Mouse (Mus musculus): Measurements from ENCODE around the gene Zscan5b. TPM values are rescaled to one million over a fixed set of nuclear protein-coding genes. Genes with fewer than 3 reads are reported as not detected.
"Not testable (repeated sequence)": the region's sequence is repeated elsewhere in the genome, so short reads cannot be mapped to it uniquely, and the experiment has no call there.

Gene Zscan5b
- not detected in 2 replicates for polyA plus RNA-seq (2015; fragmentation: Nextera tagmentation; extraction: Ambion mirVana)

DNA sequence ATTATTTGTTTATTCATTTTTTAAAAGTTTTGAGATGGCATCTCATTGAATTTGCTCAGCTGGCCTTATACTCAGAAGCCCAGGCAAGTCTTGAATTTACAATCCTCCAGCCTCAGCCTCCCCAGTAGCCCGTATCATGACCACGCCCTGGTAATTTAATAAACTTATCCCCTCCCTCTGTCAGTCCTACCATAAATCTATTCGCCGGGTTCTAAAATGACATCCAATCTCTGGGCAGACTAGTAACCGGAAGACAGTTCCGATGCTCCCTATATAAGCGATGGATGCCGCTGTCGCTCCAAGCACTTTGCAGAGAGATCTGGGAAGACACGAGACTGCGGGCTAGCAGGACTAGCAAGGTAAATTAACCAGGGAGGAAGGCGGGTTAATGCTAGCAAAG, at the start of gene Zscan5b:
TSS of gene Zscan5b (plus strand) at position 301 of the 400 bp plus-strand sequence.
- Histone ChIP-seq H3K4me3 (no peak within 1 kb of the TSS), H3K9ac (no peak within 1 kb of the TSS), H3K36me3 (no peaks in the 10 kb centered on the region), H3K4me2 (no peak within 1 kb of the TSS), H3K9me3 (no peaks in the 10 kb centered on the region), H3K27ac (no peak within 1 kb of the TSS), H3K4me1 (no peaks in the 10 kb centered on the region), H3K27me3 (no peaks in the 10 kb centered on the region)
- ATAC-seq (ENCODE audit: insufficient number of reproducible peaks, insufficient read depth, low FRiP score, low TSS enrichment, low read depth): no peak
- 91% methylated on average over 12 of the region's 12 CpGs for WGBS

DNA sequence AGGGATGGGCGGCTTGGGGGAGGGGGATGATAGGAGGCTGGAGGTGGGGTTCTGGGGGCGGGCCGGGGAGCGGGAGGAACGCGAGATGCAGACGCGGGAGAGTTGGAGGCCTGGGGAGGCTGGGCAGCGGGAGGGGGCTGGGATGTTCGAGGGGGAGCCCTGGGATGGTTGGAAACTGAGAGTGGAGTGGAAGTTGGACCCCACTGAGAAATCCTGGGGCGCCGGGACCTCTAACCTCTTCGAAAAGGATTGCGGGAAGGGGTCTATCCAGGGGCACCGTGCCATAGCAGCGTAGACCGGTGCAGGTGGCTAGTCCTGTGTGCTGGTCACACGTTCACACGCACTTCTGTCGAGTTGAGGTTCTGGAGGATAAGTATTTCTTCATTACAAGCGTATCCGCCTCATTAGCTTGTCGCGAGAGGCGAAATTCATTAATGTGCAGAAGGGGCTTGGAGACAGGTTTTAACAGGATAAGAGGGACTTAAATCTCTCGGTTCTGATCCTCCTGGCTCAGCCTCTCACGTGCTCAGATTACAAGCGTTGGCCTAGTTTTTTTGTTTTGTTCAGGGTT, 49.3 kb upstream of the Zscan5b start:
- Histone ChIP-seq H3K4me1 (peaks cover 6% of the 10 kb centered on the region; the same call in 1 of the 2 replicates), H3K36me3 (peaks cover 17% of the 10 kb centered on the region), H3K4me2 (peak overlapping the region; percentile 81), H3K9me3 (no peaks in the 10 kb centered on the region), H3K27ac (peak overlapping the region; percentile 74), H3K4me3 (peak overlapping the region; percentile 67), H3K27me3 (no peaks in the 10 kb centered on the region), H3K9ac (peak overlapping the region; percentile 83)
- WGBS: under 1% methylated on average over 28 of the region's 28 CpGs
- peak; percentile 17; the same call in 1 of the 2 replicates for ATAC-seq (ENCODE audit: insufficient number of reproducible peaks, insufficient read depth, low FRiP score, low TSS enrichment, low read depth)

DNA sequence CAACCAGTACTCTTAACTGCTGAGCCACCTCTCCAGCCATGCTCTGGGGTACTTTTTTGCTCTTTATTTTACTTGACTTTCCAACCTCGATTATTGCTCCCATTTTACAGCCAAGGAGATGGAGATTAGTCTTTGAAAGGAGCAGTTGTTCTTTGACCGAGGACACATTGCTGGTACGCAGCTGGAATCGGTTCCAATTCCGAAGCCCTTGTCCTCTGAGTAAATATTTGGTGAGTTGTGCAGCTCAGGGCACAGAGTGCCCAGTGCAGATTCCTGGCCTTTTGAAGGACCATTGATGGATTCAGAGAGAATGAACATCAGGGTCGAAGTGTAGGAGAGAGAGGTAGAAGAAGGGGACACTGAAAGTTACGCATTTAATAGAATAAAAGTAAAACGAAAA, 48.2 kb upstream of the Zscan5b start:
- Histone ChIP-seq H3K36me3 (peaks cover 28% of the 10 kb centered on the region), H3K27me3 (no peaks in the 10 kb centered on the region)
- 86% methylated on average over 8 of the region's 8 CpGs for WGBS

DNA sequence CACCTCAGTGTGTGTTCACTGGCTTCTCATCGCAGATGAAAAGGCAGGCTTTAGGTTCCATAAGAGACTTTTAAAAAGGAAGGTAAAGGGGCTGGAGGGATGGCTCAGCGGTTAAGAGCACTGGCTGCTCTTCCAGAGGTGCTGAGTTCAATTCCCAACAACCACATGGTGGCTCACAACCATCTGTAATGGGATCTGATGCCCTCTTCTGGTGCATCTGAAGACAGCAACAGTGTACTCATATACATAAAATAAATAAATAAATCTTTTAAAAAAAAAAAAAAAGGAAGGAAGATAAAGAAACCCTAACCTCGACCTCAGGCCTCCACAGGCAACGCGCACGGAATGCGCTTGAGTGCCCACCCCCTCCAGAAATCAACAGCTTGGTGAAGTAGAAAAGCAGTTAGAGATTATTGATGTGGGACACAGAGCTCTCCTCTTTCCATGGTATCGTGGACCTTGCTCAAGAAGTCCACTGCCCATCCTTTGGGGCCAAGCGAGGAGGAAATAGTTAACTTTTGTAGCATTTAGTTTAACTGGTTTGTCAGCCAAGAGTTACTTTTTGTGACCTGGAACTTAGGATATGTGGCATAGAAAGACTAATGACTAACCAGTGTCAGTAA, 47.6 kb upstream of the Zscan5b start:
- H3K27ac ChIP-seq; H3K9me3 ChIP-seq; H3K4me2 ChIP-seq; H3K4me1 ChIP-seq; H3K9ac ChIP-seq; H3K4me3 ChIP-seq; ATAC-seq (ENCODE audit: insufficient number of reproducible peaks, insufficient read depth, low FRiP score, low TSS enrichment, low read depth); H3K27me3 ChIP-seq: not testable (repeated sequence)
- WGBS: 86% methylated on average over 9 of the region's 9 CpGs
- peaks cover 30% of the 10 kb centered on the region for H3K36me3 ChIP-seq

More for the DNA sequence above, 48.2 kb upstream of the Zscan5b start:
- Histone ChIP-seq H3K4me2 (no peak overlapping the region), H3K9ac (no peak overlapping the region), H3K4me1 (peaks cover 6% of the 10 kb centered on the region; the same call in 1 of the 2 replicates), H3K27ac (no peak overlapping the region), H3K9me3 (no peaks in the 10 kb centered on the region), H3K4me3 (no peak overlapping the region)
- no peak for ATAC-seq (ENCODE audit: insufficient number of reproducible peaks, insufficient read depth, low FRiP score, low TSS enrichment, low read depth)

DNA sequence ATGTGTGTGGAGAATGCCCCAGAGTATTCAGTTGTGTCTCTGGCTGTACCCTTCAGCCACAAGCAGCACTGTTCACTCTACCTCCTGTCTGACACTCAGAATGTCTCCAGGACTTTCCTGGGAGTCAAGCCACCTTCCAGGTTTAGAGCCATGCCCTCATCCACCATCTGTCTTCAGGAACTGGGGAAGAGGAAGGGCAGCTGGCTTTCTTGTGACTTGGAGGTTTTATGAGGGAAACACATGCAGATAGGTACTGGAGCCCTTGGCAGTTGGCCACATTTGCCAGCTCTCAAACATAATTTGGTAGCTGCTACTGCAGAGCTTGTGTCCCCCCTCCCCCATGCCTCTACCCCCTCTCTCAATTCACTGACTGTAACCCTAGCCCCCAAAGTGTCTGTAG, 43.1 kb upstream of the Zscan5b start:
- Histone ChIP-seq H3K4me2 (no peak overlapping the region), H3K4me3 (no peak overlapping the region), H3K27ac (no peak overlapping the region), H3K9me3 (no peaks in the 10 kb centered on the region), H3K4me1 (no peaks in the 10 kb centered on the region), H3K27me3 (no peaks in the 10 kb centered on the region), H3K36me3 (peaks cover 61% of the 10 kb centered on the region), H3K9ac (no peak overlapping the region)
- ATAC-seq (ENCODE audit: insufficient number of reproducible peaks, insufficient read depth, low FRiP score, low TSS enrichment, low read depth): no peak

DNA sequence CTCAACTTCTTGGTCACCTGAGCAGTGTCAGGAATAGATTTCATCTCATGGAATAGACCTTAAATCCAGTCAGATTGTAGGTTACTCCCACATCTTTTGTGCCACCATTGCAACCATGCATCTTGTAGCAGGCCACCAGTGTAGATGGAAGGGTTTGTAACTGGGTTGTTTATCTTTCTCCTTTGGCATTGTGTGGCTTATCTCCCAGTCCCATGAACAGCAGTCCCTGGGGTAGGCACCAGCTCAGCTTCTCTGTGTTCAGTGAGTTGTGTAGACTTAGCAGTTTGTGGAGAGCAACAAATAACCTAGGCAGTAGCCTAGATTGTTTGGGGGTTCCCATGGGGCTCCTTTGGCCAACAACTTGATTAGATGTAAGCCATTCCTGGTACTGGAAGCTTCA, 39.2 kb upstream of the Zscan5b start:
- Histone ChIP-seq H3K4me3 (no peak overlapping the region), H3K4me1 (no peaks in the 10 kb centered on the region), H3K27ac (no peak overlapping the region), H3K27me3 (no peaks in the 10 kb centered on the region), H3K36me3 (peaks cover 80% of the 10 kb centered on the region), H3K4me2 (no peak overlapping the region), H3K9ac (no peak overlapping the region), H3K9me3 (peaks cover 9% of the 10 kb centered on the region; the same call in 1 of the 2 replicates)
- no peak for ATAC-seq (ENCODE audit: insufficient number of reproducible peaks, insufficient read depth, low FRiP score, low TSS enrichment, low read depth)

DNA sequence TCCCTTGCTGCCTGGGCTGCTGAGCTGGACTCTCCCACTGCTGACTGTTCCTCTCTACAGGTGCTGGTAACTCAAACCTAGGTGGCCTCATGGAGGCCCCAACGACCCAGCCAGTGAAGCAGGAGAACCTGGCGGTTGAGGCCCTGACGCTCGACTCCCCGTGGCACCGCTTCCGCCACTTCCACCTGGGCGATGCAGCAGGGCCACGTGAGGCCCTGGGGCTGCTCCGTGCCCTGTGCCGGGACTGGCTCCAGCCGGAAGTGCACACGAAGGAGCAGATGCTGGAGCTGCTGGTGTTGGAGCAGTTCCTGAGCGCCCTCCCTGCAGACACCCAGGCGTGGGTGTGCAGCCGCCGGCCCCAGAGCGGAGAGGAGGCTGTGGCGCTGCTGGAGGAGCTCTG, 38.3 kb upstream of the Zscan5b start:
- Histone ChIP-seq H3K27ac (no peak overlapping the region), H3K9me3 (peaks cover 9% of the 10 kb centered on the region; the same call in 1 of the 2 replicates), H3K4me1 (no peaks in the 10 kb centered on the region), H3K4me2 (no peak overlapping the region), H3K4me3 (no peak overlapping the region), H3K36me3 (peaks cover 80% of the 10 kb centered on the region), H3K27me3 (no peaks in the 10 kb centered on the region), H3K9ac (no peak overlapping the region)
- 94% methylated on average over 19 of the region's 19 CpGs for WGBS
- no peak for ATAC-seq (ENCODE audit: insufficient number of reproducible peaks, insufficient read depth, low FRiP score, low TSS enrichment, low read depth)

DNA sequence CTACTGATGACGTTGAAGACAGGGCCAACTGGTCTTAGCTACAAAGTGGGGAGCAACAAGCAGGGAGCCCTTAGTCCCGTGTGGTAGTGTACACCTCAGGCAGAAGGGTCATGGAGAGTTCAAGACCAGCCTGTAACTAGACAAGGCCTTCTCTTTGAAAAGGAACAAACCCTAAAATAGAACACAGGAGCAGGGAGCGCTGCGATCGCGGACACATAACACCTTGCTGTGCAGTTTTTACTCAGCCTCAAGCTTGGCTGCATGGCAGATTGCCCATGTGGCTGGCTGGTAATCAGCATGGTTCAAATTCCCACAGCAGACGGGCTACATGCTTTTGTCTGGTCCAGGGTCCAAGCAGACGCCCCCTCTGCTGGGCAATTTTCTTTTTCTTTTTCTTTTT, 37.6 kb upstream of the Zscan5b start:
- no peaks in the 10 kb centered on the region for H3K4me1 ChIP-seq
- H3K9me3 ChIP-seq: peaks cover 9% of the 10 kb centered on the region; the same call in 1 of the 2 replicates
- H3K27ac ChIP-seq: no peak overlapping the region
- no peak overlapping the region for H3K4me2 ChIP-seq
- ATAC-seq (ENCODE audit: insufficient number of reproducible peaks, insufficient read depth, low FRiP score, low TSS enrichment, low read depth): no peak
- 81% methylated on average over 8 of the region's 8 CpGs for WGBS
- no peaks in the 10 kb centered on the region for H3K27me3 ChIP-seq
- H3K4me3 ChIP-seq: no peak overlapping the region
- no peak overlapping the region for H3K9ac ChIP-seq
- peaks cover 84% of the 10 kb centered on the region for H3K36me3 ChIP-seq

DNA sequence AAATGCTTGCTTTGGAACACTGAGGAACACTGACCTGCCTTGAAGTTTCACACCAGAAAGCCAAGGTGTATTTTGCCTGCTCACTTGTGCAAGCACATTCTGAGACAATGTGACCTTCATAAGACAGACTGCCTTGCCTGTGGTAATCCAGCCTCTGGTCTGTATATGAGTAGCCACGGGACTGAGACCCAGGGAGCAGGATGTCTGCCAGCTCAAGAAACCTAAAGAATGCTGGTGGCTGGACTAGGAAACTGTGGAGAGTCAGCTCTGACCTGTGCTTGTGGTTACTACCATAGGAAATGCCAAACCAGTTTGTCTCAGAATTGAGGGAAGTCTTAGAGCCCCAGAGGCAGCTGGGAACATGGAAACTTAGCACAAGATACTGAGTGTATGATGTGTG, 36.7 kb upstream of the Zscan5b start:
- H3K9ac ChIP-seq: no peak overlapping the region
- no peak overlapping the region for H3K4me3 ChIP-seq
- H3K27me3 ChIP-seq: no peaks in the 10 kb centered on the region
- peaks cover 86% of the 10 kb centered on the region for H3K36me3 ChIP-seq
- peaks cover 9% of the 10 kb centered on the region; the same call in 1 of the 2 replicates for H3K9me3 ChIP-seq
- no peak overlapping the region for H3K27ac ChIP-seq
- H3K4me2 ChIP-seq: no peak overlapping the region
- 88% methylated on average over 1 of the region's 1 CpGs for WGBS
- no peaks in the 10 kb centered on the region for H3K4me1 ChIP-seq
- ATAC-seq (ENCODE audit: insufficient number of reproducible peaks, insufficient read depth, low FRiP score, low TSS enrichment, low read depth): no peak

DNA sequence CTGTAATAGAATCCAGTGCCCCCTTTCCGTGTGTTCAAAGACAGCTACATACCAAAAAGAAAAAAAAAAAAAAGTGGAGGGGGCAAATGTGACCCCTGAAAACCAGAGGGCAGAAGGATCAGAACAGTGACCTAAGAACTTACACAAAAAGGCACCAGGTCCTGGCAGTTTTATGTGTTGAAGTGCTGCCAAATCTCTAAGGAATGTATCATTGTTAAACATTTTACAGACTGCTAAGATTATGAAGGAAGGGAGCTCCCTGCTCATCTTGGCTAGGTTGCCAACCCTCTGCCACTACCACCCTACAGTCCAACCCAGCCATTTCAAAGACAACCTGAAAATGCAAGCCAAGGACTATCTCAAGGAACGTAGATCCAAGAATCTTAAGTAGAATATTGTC, 35.9 kb upstream of the Zscan5b start:
- no peak overlapping the region for H3K4me2 ChIP-seq
- ATAC-seq (ENCODE audit: insufficient number of reproducible peaks, insufficient read depth, low FRiP score, low TSS enrichment, low read depth): no peak

DNA sequence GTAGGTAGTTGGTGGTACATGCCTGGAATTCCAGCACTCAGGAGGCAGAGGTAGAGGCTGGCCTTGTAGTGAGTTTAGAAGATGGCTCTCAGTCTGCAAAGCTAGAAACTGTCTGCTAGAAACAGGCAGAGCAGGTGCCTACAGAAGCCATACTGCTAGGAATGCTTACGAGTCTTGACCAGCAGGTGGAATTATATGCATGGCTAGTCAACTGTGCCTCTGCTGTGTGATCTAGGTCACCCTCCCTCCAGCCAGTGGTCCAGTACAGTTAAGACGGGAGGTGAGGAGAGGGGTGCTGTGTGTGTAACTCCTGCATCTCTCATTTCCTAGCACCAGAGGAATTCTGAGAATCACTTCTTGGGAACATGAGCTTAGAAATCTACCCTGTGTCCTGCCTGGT, 35.3 kb upstream of the Zscan5b start:
- H3K27me3 ChIP-seq: no peaks in the 10 kb centered on the region
- H3K4me1 ChIP-seq: no peaks in the 10 kb centered on the region
- no peak for ATAC-seq (ENCODE audit: insufficient number of reproducible peaks, insufficient read depth, low FRiP score, low TSS enrichment, low read depth)
- no peak overlapping the region for H3K4me2 ChIP-seq
- H3K4me3 ChIP-seq: no peak overlapping the region
- no peak overlapping the region for H3K9ac ChIP-seq
- H3K9me3 ChIP-seq: peaks cover 9% of the 10 kb centered on the region; the same call in 1 of the 2 replicates
- WGBS: 87% methylated on average over 2 of the region's 2 CpGs
- no peak overlapping the region for H3K27ac ChIP-seq
- H3K36me3 ChIP-seq: peaks cover 82% of the 10 kb centered on the region

More for the DNA sequence above, 35.9 kb upstream of the Zscan5b start:
- H3K9me3 ChIP-seq: peaks cover 9% of the 10 kb centered on the region; the same call in 1 of the 2 replicates
- H3K27ac ChIP-seq: no peak overlapping the region
- H3K4me1 ChIP-seq: no peaks in the 10 kb centered on the region
- H3K4me3 ChIP-seq: no peak overlapping the region
- 95% methylated on average over 2 of the region's 2 CpGs for WGBS
- peaks cover 82% of the 10 kb centered on the region for H3K36me3 ChIP-seq
- no peaks in the 10 kb centered on the region for H3K27me3 ChIP-seq
- no peak overlapping the region for H3K9ac ChIP-seq

DNA sequence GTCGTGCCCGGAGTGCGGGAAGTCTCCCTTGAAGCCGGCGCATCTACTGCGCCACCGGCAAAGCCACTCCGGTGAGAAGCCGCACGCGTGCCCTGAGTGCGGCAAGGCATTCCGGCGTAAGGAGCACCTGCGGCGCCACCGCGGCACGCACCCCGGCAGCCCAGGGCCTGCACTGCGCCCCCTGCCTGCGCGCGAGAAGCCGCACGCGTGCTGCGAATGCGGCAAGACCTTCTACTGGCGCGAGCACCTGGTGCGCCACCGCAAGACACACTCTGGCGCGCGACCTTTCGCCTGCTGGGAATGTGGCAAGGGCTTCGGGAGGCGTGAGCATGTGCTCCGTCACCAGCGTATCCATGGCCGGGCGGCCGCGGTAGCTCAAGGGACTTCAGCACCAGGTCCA, 32.5 kb upstream of the Zscan5b start:
- no peaks in the 10 kb centered on the region for H3K4me1 ChIP-seq
- peaks cover 61% of the 10 kb centered on the region for H3K36me3 ChIP-seq
- H3K4me3 ChIP-seq: no peak overlapping the region
- no peak overlapping the region for H3K4me2 ChIP-seq
- ATAC-seq (ENCODE audit: insufficient number of reproducible peaks, insufficient read depth, low FRiP score, low TSS enrichment, low read depth): no peak
- H3K9me3 ChIP-seq: peaks cover 9% of the 10 kb centered on the region; the same call in 1 of the 2 replicates
- H3K27ac ChIP-seq: no peak overlapping the region
- 45% methylated on average over 45 of the region's 45 CpGs for WGBS
- H3K27me3 ChIP-seq: no peaks in the 10 kb centered on the region
- no peak overlapping the region for H3K9ac ChIP-seq

All from embryonic facial prominence, embryonic 13.5 days (tissue).